Mouse (Mus musculus): ENCODE measurements around the gene Morn1.
"Not testable (repeated sequence)": the region's sequence is repeated elsewhere in the genome, so short reads cannot be mapped to it uniquely, and the experiment has no call there.

The Morn1 gene

GRCm38 (mm10) chr4:155078808-155079207, 7.6 kb upstream of the Morn1 start:
- DNase-seq (ENCODE audit: low read depth, low spot score): not testable (repeated sequence)

GRCm38 (mm10) chr4:155079666-155080065, 6.7 kb upstream of the Morn1 start:
- no peak for DNase-seq (ENCODE audit: low read depth, low spot score)

DNA sequence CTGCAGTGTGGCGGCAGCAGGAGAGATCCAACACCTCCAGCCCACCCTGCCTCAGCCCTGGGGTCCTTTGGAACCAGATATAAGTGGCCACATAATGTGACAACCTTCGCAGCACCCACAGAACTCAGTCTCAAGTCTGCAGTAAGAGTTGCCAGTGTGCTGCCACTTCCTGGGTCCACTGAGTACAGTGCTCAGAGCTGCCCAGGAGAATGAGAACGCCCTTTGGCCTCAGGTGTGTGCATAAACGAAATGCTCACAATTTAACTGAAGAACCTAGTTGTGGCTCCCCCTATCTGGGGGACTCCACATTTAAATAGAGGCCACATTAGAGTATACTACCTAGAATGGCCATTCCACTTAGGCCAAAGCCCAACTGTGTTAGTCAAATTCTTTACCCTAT, 2.8 kb upstream of the Morn1 start:
- DNase-seq (ENCODE audit: low read depth, low spot score): no peak

GRCm38 (mm10) chr4:155084351-155084750, 2.0 kb upstream of the Morn1 start:
- no peak for DNase-seq (ENCODE audit: low read depth, low spot score)

DNA sequence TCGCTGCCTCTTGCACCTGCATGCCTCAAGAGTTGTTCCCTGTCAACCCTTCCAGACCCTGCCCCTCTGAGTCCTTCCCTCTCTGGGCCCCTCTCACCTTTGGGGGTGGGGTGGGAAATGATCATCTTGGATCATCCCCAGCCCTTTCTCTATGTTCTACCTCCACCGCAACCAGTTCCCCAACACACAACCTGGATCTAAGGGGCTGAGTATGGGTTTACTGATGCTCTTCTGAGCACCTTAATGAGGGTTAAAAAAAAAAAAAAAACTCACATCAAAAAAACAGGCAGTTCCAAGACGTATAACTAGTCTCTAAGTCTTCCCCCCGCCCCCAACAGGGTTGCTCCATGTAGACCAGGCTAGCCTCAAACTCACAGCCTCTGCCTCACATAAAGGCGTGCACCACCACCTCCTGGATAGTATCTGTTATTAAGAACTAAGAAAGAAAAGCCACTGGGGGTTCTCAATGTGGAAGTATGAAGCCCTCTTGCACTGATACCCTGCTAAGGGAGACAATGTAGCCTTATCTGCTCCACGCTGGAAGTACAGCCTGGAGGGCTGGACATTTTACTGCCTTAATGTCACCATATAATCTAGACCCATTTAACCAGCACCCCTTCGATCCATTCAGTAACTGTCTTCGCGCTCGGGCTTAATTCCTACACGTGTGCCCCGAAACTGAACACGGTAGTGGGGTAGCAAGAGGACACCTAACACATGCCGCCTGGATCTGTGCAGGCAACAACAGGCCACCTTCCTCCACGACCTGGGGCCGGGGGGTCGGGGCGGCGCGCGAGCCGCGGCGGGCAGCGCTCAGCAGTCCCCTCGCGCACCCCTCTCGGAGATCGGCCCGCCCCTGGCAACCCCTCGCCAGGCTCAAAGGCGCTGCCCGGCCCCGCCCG, 920 bp upstream of the Morn1 start:
- DNase-seq (ENCODE audit: low read depth, low spot score): no peak

GRCm38 (mm10) chr4:155089241-155089640, 2.9 kb downstream of the Morn1 start:
- no peak for DNase-seq (ENCODE audit: low read depth, low spot score)

- no peak for DNase-seq (ENCODE audit: low read depth, low spot score)
Observed at GRCm38 (mm10) chr4:155090147-155090546, 3.8 kb downstream of the Morn1 start.

DNA sequence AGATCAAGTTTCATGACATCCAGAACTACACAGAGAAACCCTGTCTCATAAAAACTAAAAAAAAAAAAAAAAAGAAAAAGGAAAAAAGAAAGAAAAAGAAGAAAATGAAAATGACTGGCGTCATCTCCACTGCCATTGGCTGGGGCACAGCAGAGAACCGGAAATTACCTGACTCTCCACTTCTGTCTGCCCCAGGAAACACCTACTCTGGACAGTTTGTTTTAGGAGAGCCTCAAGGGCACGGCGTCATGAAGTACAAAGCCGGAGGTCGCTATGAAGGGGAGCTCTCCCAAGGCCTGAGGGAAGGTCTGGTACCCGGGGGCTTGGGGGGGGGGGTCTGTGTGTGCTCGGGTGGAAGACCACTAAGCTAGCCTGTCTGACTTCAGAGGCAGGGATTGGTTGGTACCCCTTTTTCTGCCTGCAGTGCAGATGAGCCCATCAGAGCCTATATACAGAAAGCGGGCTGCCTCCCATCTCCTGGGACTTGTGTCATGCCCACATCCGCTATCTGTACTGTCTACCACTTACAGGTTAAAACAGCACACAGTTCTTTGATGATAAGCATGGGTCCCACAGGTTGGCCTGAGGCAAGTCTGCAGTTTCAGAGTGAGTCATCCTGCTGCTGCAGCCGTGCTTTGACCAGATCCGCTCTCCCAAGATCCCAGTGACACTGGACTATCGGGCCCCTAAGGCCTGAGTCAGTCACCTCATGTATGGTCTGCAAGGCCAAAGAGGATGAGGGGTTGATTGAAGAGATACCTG, 4.5 kb downstream of the Morn1 start:
- DNase-seq (ENCODE audit: low read depth, low spot score): no peak

GRCm38 (mm10) chr4:155092718-155093430, 6.5 kb downstream of the Morn1 start:
- no peak for DNase-seq (ENCODE audit: low read depth, low spot score)

GRCm38 (mm10) chr4:155093431-155094149, 7.2 kb downstream of the Morn1 start:
- DNase-seq (ENCODE audit: low read depth, low spot score): no peak

GRCm38 (mm10) chr4:155094565-155094964, 8.2 kb downstream of the Morn1 start:
- peak; percentile 65 for DNase-seq (ENCODE audit: low read depth, low spot score)

DNA sequence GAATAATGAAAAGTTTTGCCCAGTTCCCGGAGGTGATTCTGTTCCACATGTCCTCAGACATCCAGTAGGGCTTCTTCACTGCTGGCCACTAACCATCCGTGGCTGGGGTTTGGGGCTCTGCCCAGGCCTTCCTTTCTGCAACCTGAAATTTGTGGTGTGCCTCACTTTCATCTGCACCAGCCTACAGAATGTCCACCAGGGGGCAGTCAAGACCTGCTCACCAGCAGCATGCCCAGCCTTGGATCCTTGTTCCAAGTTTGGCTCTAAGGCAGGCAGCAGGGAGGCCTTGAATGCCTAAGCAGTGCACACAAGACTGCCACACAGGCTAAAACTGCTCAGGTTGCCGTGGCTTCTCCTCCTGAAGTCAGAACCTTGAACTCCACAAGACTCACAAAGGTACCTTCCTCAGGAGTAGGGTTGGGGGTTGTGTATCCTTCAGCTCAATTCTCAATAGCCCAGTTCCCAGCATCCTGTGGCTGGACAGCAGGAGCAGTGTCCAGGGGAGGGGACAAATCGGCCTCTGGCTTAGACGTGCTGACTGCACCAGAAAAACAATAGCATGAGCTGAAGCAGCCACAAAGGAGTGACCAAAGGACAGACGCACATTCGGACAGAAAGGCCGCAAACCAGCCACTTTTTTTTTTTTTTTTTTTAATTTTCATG, 9.0 kb downstream of the Morn1 start:
- peak; percentile 96 for DNase-seq (ENCODE audit: low read depth, low spot score)

DNA sequence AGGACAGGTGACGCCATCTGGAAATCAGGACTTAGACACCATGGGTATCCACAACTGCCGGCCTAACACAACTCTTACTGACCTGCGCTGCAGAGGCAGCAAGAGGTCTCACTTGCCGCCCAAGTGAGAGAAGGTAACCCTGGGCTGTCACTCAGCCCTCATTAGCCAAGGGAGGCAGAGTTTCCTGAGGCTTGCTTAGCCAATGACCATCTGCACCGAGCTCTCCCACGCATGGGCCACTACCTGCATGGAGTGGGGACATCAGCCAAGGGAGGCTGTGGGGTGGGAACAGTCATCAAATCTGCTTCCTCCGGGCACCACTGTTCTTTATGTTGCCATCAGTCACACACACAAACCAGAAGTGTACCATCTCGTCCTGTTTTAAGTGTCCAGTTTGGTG, 9.6 kb downstream of the Morn1 start:
- DNase-seq (ENCODE audit: low read depth, low spot score): no peak

GRCm38 (mm10) chr4:155097452-155097851, 11.1 kb downstream of the Morn1 start:
- no peak for DNase-seq (ENCODE audit: low read depth, low spot score)

DNA sequence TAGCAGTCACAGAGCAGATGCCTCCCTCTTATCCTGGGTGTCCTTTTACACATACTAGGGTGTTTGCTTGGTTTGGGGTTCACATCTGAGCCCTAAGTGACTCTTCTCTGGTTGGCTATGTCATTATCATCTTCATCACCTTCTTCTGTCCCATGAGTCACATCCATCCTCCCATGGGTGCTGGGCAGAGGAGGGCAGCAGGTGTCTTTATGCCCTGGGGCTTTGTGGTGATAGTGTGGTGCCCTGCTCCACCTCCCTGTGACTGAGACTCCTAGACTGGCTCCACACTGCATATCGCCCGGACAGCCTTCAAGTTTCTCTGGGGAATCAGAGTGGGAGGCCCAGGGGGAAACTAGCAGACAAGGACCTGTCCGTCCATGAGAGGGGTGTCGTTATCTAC, 12.2 kb downstream of the Morn1 start:
- no peak for DNase-seq (ENCODE audit: low read depth, low spot score)

DNA sequence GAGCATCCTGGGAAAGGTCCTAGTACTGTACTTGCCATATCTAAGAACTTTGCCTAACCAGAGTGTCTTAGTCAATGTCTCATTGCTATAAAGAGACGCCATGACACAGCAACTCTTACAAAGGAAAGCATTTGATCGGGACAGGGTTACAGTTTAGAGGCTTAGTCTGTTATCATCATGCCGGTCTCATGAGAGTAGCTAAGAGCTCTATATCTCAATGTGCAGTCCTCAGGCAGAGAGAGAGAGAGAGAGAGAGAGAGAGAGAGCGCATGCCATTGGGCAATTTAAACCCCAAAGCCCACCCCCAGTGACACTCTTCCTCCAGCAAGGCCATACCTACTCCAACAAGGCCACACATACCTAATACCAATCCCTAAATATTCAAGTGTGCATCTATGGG, 21.5 kb downstream of the Morn1 start:
- no peak for DNase-seq (ENCODE audit: low read depth, low spot score)

DNA sequence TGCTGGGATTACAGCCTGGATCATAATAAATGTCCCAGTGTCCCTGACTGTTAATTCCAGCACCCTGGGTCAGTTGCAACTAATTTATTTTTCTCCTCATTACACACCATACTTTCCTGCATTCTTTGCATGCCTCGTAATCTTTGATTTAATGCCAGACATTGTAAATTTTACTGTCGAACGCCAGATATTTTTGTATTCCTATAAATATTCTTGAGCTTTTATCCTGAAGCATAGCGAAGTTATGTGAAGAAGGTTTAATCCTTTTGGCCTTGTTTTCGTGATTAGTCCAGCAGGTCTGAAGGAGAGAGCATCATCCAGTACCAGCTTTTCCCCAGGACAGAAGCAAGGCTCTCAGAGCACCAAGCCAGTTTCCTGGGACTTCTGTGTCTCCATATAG, 23.1 kb downstream of the Morn1 start:
- DNase-seq (ENCODE audit: low read depth, low spot score): no peak

GRCm38 (mm10) chr4:155113766-155114410, 27.5 kb downstream of the Morn1 start:
- DNase-seq (ENCODE audit: low read depth, low spot score): peak; percentile 71

- DNase-seq (ENCODE audit: low read depth, low spot score): no peak
Observed at GRCm38 (mm10) chr4:155116607-155117006, 30.2 kb downstream of the Morn1 start.

DNA sequence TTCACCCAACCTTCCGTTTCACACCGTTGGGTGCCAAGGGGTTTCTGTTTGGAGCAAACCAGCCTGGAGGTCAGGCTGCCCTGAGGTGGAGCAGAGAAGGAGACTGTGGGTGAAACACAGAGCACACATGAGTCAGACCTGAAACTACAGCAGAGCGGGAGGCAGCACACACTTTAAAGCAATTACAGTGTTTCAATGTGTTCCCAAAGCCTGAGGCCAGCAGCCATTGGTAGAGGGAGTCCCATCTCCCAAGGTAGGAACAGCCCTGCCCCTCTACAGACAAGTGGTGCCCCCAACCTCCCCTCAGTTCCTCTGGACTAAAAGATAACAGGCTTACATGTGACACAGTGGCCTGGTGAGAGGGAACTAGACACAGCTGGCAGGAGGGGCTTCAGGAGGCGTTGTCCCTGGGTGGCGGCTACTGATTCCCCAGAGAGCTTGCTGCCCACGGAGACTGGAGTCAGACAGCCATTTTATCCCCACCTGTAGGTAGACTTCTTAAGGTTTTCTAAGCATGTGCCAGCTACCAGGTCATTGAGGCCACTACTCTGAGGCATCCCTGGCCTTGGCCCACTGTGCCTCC, 31.1 kb downstream of the Morn1 start:
- DNase-seq (ENCODE audit: low read depth, low spot score): no peak
